Mouse (Mus musculus) ES-Bruce4 (cell line): Measurements from ENCODE around the gene Ttc39b.

ENCODE experiments used
- CTCF ChIP-seq: IDR thresholded peaks from one replicate; pipeline ENCODE4 v1.8.1; 2011; ENCODE audit warnings: low read depth, low read length
- EP300 ChIP-seq: IDR thresholded peaks from 2 replicates; pipeline ENCODE4 v1.6.1; 2011; ENCODE audit warnings: low read depth, low read length; ENCODE audit not compliant: insufficient read depth
- POLR2A ChIP-seq: IDR thresholded peaks from one replicate; pipeline ENCODE4 v1.8.1; 2011; ENCODE audit warnings: low read length; ENCODE audit not compliant: insufficient read depth

DNA sequence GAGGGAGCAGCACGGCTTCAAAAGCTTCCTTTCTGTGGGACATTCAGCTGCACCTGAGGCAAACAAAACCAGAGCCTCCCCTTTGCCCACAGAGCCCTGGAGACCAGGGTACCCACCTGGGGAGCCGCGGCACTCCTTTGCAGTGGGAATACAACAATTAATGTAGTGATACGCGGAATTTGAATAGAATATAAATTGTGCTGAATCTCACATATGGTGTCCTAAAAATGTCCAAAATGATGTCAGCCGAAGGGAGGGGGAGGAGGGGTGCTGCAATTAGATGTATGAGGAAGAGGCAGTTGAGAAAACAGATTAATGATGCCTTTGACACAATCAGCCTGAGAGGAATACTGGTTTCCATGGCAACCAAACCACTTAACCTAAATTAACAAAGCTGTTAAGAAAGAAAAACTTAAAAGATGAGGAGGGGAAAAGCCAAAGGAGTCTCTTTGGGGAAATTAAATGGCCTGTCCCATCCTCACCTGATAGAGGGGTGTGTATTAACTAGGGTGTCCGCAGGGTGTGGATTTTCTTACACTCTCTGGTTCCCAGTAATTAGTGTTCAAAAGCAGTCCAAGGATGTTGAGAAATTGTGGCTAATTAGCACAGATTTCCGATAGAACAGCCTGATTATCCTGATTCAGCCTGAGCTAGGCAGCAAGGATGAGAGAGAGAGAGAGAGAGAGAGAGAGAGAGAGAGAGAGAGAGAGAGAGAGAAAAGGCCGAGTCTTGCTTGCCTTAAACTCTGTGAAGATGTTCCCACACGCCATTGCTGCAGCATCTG is 117.1 kb downstream of the Ttc39b start:
- no peak for TF ChIP-seq CTCF
- TF ChIP-seq EP300 = no peak
- TF ChIP-seq POLR2A = no peak
